Comparison of ENCODE assay signal across 11 mouse cellular contexts in genomic region chr8:114207026-114207425, GRCm38 (mm10). TPM values are rescaled to one million over a fixed set of nuclear protein-coding genes. Genes with fewer than 3 reads are reported as not detected.
A peak's percentile ranks its signal among the peaks of the same experiment; 100 is the strongest.
DNase-seq lines count a peak whose midpoint lies in the region; ATAC-seq and TF ChIP-seq lines count a peak whose summit lies in the region.
"Had no signal": no experiment of that assay in that cellular context is flagged by ENCODE, and none has a peak within 500 bp of the region (broad histone marks: within the 10 kb centered on the region; RNA-seq: fewer than 3 reads in every experiment).

No protein-coding gene starts in this region.

- H3K36me3 ChIP-seq in kidney, embryonic 15.5 days = no peaks in the 10 kb centered on the region
- H3K36me3 ChIP-seq in hindbrain, embryonic 16.5 days (ENCODE audit: control insufficient read depth, insufficient read depth, low read length) = no peaks in the 10 kb centered on the region
- H3K36me3 ChIP-seq in neural tube, embryonic 14.5 days (ENCODE audit: control insufficient read depth, insufficient read depth, low read length) = no peaks in the 10 kb centered on the region

- WGBS in kidney, embryonic 15.5 days = 38% methylated on average over 4 of the region's 4 CpGs
- WGBS in hindbrain, embryonic 16.5 days = 39% methylated on average over 4 of the region's 4 CpGs
- WGBS in neural tube, embryonic 14.5 days = 50% methylated on average over 4 of the region's 4 CpGs

- no peak for DNase-seq in kidney, postnatal 4 days
- DNase-seq in gastrocnemius, postnatal 14 days = no peak
- DNase-seq in frontal cortex, postnatal 25 days (ENCODE audit: low spot score in 2 of 2) = no peak
- no peak for DNase-seq in left cerebral cortex, postnatal 25 days (ENCODE audit: low spot score in 2 of 2)
- DNase-seq: adrenal gland, adult 8-10 months had no signal

- ATAC-seq in kidney, embryonic 15.5 days (replicated peaks; ENCODE audit: low FRiP score) = no peak
- no peak for ATAC-seq in hindbrain, embryonic 16.5 days
- ATAC-seq in neural tube, embryonic 14.5 days (ENCODE audit: low read depth) = no peak

- H3K9ac ChIP-seq in kidney, embryonic 15.5 days = no peak overlapping the region
- peak overlapping the region; percentile 65 for H3K9ac ChIP-seq in hindbrain, embryonic 16.5 days (ENCODE audit: low read depth, low read length)
- H3K9ac ChIP-seq in neural tube, embryonic 14.5 days (replicated peaks; ENCODE audit: low read depth, low read length) = peak overlapping the region; percentile 26
- H3K9ac ChIP-seq: liver, embryonic 14.5 days had no signal

- intact Hi-C loops in gastrocnemius, postnatal 14 days (cut with DNase I; ENCODE audit: low total_unique reads) = no loop called here
- intact Hi-C loops in left cerebral cortex, postnatal 25 days (cut with DNase I) = loop anchor here (2.0 kb wide), 1 partner anchor 162 kb away; no protein-coding TSS in a partner anchor

- TF ChIP-seq POLR2A in embryonic fibroblast, embryonic 13.5 days (IDR thresholded peaks at IDR 0.05; ENCODE audit: low read depth, low read length) = no peak

- TF ChIP-seq CTCF in embryonic fibroblast, embryonic 13.5 days (IDR thresholded peaks at IDR 0.05; ENCODE audit: borderline replicate concordance, insufficient read depth, low read length) = no peak

- H3K4me2 ChIP-seq in kidney, embryonic 15.5 days = peak overlapping the region; percentile 85; the same call in 1 of the 2 replicates
- H3K4me2 ChIP-seq in hindbrain, embryonic 16.5 days (ENCODE audit: low read length) = peak overlapping the region; percentile 73
- peak overlapping the region; percentile 75 for H3K4me2 ChIP-seq in neural tube, embryonic 14.5 days (ENCODE audit: low read depth, low read length)

- H3K4me3 ChIP-seq in kidney, embryonic 15.5 days (replicated peaks) = 0 out of 2 replicates have a peak overlapping the region, but pooled peaks have one; percentile 53
- H3K4me3 ChIP-seq in embryonic fibroblast, embryonic 13.5 days (ENCODE audit: insufficient read depth, low read length) = 0 out of 2 replicates have a peak overlapping the region, but pooled peaks have one; percentile 3
- H3K4me3 ChIP-seq in hindbrain, embryonic 16.5 days (ENCODE audit: low read length) = peak overlapping the region; percentile 81
- peak overlapping the region; percentile 58 for H3K4me3 ChIP-seq in neural tube, embryonic 14.5 days (ENCODE audit: low read depth, low read length)

- H3K27ac ChIP-seq in kidney, embryonic 15.5 days = no peak overlapping the region
- H3K27ac ChIP-seq in embryonic fibroblast, embryonic 13.5 days (ENCODE audit: insufficient read depth, low read length) = no peak overlapping the region
- H3K27ac ChIP-seq in hindbrain, embryonic 16.5 days (ENCODE audit: low read depth, low read length) = peak overlapping the region; percentile 3; the same call in 1 of the 2 replicates
- 0 out of 2 replicates have a peak overlapping the region, but pooled peaks have one; percentile 16 for H3K27ac ChIP-seq in neural tube, embryonic 14.5 days (ENCODE audit: low read depth, low read length)
- H3K27ac ChIP-seq: liver, embryonic 14.5 days had no signal

- H3K4me1 ChIP-seq in kidney, embryonic 15.5 days = peaks cover 15% of the 10 kb centered on the region
- no peaks in the 10 kb centered on the region for H3K4me1 ChIP-seq in embryonic fibroblast, embryonic 13.5 days (ENCODE audit: control insufficient read depth, insufficient read depth, low read length)
- H3K4me1 ChIP-seq in hindbrain, embryonic 16.5 days (ENCODE audit: control insufficient read depth, insufficient read depth, low read depth, low read length) = peaks cover 8% of the 10 kb centered on the region; the same call in 1 of the 2 replicates
- H3K4me1 ChIP-seq in neural tube, embryonic 14.5 days (ENCODE audit: control insufficient read depth, insufficient read depth, low read length) = 0 out of 2 replicates have a peak, but pooled peaks cover 14% of the 10 kb centered on the region

- no peaks in the 10 kb centered on the region for H3K9me3 ChIP-seq in kidney, embryonic 15.5 days (replicated peaks)
- no peaks in the 10 kb centered on the region for H3K9me3 ChIP-seq in hindbrain, embryonic 16.5 days (ENCODE audit: control insufficient read depth, low read length)
- H3K9me3 ChIP-seq in neural tube, embryonic 14.5 days (ENCODE audit: control insufficient read depth, low read length) = no peaks in the 10 kb centered on the region

- peaks cover 42% of the 10 kb centered on the region for H3K27me3 ChIP-seq in kidney, embryonic 15.5 days
- H3K27me3 ChIP-seq in hindbrain, embryonic 16.5 days (replicated peaks; ENCODE audit: control insufficient read depth, insufficient read depth, low read length) = no peaks in the 10 kb centered on the region
- no peaks in the 10 kb centered on the region for H3K27me3 ChIP-seq in neural tube, embryonic 14.5 days (ENCODE audit: control insufficient read depth, insufficient read depth, low read length)

RNA-seq across cellular contexts. Expression of gene Vat1l, which starts 1.6 kb away (rescaled TPM):
- polyA plus RNA-seq in kidney, embryonic 15.5 days (2015; fragmentation: Nextera tagmentation; extraction: Ambion mirVana) = 5.1 and 5.4 TPM in 2 replicates
- 1.2 and 3.2 TPM in 2 replicates for polyA plus RNA-seq in embryonic fibroblast, embryonic 13.5 days (2011; ENCODE audit: insufficient read length, low read depth, missing spikeins)
- 76.2 and 79.7 TPM in 2 replicates for polyA plus RNA-seq in hindbrain, embryonic 16.5 days (2015; fragmentation: Nextera tagmentation; extraction: Ambion mirVana)
- polyA plus RNA-seq in neural tube, embryonic 14.5 days (2014; fragmentation: Nextera tagmentation; extraction: Ambion mirVana) = 38.9 and 42.1 TPM in 2 replicates
- total RNA-seq in gastrocnemius, postnatal 14 days (2021) = 1 to 10 TPM in 1 of 2 experiments, under 1 TPM in 1; 0.66 to 6.0 TPM
- 10 to 100 TPM; 49.4 to 58.5 TPM for total RNA-seq in left cerebral cortex, postnatal 25 days (2021)
- total RNA-seq: monocyte, adult 5-6 weeks had no signal

Comparison
In these comparisons a context has a peak if more than half of its experiments do, and no peak if none do; other contexts are left out.
1. H3K27ac ChIP-seq: peak in hindbrain, embryonic 16.5 days (single experiment) and neural tube, embryonic 14.5 days (single experiment); none in kidney, embryonic 15.5 days (single experiment) and embryonic fibroblast, embryonic 13.5 days (single experiment).
2. H3K4me3 ChIP-seq: peak in every context shown above with its lines; median percentile 81 in hindbrain, embryonic 16.5 days; 58 in neural tube, embryonic 14.5 days; 53 in kidney, embryonic 15.5 days; 3 in embryonic fibroblast, embryonic 13.5 days.
3. Peak in every context shown above with its lines, with median percentiles within 50 percentile points of each other: H3K4me2 ChIP-seq.